Mouse (Mus musculus) gastrocnemius, postnatal 36 days (tissue): ENCODE measurements around the gene Fam163a. TPM values are rescaled to one million over a fixed set of nuclear protein-coding genes. Genes with fewer than 3 reads are reported as not detected.
"Not testable (repeated sequence)": the region's sequence is repeated elsewhere in the genome, so short reads cannot be mapped to it uniquely, and the experiment has no call there.

Experiments
- DNase-seq, 2 experiments: peaks; one replicate each; pipeline ENCODE4 v3.0.0; 2022
- intact Hi-C: fragments of 180-260 bp; cut with DNase I; formaldehyde crosslinking; loops from one replicate; pipeline ENCODE4 v1.15.1; 2025
- total RNA-seq, 2 experiments: library from RNA; stranded (reverse); gene quantifications; 2 replicates each; pipeline ENCODE4 v1.2.3; 2021

The Fam163a gene
- total RNA-seq, 2 experiments from 2014 or later, result not detected

DNA sequence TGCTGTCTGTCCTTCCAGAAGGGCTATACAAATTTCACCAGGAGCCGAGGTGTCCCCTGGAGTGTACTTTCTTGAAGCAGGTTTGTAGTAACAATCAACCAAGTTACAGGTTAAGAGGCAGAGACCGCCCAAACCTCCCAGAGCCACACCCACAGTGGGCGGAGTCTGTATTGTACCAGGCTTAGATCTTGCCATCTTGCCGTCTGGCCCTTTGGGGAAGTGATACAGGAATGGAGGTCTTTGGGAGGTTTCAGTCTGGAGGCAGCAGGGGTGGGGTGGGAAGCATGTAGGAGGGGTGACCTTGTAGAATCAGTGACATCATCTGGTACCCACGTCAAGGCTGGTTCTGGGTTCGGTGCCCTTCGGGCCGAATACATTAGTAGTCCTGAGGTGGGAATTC is 115.3 kb downstream of the Fam163a start:
- DNase-seq, result no peak
- intact Hi-C loops, result no loop called here

DNA sequence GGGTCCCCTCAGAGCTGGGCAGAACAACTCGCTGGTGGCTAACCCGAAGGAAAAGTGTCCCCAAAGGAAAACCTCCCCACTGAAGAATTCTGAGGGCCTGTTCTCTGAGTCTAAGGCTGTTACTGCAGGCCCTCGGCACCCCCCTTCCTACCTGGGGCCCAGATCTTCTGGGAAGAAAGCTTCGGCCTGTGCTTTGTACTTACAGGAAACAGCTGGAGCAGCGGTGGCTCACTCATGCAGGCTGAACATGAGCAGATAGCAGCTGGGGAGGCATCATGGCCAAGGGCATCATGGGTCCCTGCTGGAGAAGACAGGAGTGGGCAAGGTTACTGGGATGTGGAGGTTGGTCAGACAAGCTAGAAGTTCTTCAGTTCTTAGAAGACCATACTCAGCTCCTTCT is 117.2 kb downstream of the Fam163a start:
- intact Hi-C loops, result no loop called here
- DNase-seq, result no peak

DNA sequence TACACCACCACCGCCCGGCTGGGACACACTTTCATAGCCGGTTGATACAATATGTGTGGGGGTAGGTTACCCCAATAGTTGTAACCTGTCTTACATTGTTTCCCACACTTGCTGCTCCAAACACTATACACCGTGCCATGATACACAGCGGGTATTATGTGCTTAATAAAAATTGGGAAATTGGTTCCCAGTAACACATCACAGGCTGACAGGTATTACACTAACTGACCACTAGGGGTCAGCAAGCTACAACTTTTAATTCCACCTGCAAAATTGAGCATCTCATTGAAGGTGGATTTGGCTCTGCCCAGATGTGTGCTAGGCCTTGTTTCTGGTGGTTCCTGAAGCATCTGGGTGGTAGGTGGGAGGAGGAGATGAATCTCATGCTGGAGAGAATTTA is 119.1 kb downstream of the Fam163a start:
- no peak for DNase-seq

DNA sequence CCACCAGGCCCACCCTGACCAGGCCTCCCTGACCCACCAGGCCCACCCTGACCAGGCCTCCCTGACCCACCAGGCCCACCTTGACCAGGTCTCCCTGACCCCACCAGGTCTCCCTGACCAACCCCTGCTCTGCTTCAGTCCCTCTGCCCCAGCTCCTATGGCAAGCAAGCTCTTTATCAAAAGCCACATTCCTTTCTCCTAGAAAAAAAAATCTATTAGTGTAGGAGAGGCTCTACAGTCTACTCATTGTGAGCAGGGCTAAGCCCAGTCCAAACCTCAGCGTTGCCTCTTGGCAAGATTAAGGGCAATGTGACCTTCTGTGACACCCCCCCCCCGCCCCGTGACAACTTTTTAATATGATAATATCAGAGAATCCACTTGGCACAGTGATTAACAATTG is 120.2 kb downstream of the Fam163a start:
- intact Hi-C loops, result loop anchor here (1.0 kb wide), 1 partner anchor 156 kb away; no protein-coding TSS in a partner anchor
- no peak for DNase-seq

More for the DNA sequence above, 119.1 kb downstream of the Fam163a start:
- intact Hi-C loops, result loop anchor here (1.0 kb wide), 2 partner anchors 144 to 155 kb away; no protein-coding TSS in a partner anchor

DNA sequence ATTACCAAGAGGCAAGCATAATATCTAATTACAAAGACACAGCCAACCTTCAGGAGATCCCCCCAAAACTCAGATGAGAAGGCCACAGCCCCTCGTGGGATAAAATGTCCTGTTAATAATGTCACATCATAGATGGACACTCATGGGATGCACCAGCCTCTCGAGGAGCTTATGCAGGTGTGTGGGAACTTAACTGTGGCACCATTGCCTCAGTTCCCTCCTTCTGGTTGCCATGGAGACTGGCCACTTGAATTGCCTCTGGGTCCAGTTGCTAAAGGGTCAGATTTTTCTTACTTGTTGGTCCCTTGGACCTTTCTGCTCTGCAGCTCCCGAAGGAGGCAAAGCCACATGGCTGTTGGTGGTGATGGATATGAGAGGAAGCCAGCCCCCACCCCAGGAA is 127.2 kb downstream of the Fam163a start:
- DNase-seq, result no peak
- intact Hi-C loops, result no loop called here

DNA sequence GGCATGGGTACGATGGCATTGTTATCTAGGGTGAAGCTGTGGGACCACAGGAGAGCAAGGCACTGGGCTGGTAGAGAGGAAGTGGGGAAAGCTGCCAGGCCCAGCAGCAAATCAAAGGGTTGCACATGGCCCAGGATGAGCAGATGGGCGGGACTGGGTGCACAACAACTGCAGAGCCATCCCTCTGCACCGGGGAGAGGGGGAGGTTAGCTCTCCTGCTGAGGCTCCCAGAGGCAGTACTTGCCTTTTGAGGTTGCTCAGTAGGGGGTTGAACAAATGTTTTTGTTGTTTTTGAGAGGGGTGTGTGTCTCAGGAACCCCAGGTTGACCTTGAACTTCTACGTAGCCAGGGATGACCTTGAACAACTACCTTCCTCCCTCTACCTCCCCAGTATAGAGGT is 128.4 kb downstream of the Fam163a start:
- DNase-seq, result no peak
- intact Hi-C loops, result no loop called here

DNA sequence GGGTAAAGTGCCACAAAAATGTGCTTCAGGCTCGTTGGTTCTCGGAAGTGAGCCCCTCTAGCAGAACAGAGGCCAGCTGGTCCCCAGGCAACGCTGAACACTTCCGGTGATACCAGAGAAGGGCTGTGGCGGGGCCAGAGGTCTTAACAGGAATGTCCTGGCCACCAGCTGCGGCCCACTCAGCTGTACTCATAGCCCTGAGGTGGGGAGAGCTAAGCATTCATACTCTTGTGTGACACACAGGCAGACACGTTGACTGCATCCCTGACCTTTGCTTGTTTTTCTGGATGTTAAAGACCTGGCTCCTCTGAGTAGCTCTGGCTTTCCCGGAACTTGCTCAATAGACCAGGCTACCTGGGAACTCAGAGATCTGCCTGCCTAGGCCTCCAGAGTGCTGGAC is 130.3 kb downstream of the Fam163a start:
- intact Hi-C loops, result loop anchor here (5.0 kb wide), 1 partner anchor 343 kb away; no protein-coding TSS in a partner anchor
- peak in 1 of 2 experiments; percentile 11 for DNase-seq

DNA sequence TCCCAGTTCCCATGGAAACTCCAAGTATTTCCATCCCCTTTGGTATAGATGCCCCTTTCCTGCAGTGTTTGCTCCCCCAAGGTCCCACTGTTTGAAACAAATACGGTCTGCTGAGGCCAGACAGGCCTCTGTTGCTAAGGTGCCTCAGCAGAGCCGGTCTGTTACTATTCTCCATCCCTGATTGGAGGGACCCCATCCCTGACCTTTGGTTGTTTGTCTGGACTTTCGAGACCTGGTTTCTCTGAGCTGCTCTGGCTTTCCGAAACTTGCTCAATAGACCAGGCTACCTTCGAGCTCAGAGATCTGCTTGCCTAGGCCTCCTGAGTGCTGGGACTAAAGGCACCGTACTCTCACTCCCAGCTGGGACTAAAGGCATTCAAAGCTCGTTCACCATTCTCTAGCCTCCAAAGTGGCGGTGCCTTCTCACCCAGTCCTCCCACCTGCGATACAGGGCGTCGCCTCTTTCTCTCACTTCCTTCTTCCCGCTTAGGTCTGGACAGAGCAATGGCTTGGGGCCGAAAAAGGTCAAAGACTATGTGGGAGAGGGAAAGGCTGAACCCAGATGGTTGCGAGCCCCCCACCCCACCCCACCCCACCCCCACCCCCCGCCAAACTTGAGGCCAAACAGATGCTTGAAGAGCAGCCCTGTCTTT is 131.5 kb downstream of the Fam163a start:
- no peak for DNase-seq
- intact Hi-C loops, result loop anchor here (5.0 kb wide), 1 partner anchor 344 kb away; no protein-coding TSS in a partner anchor

DNA sequence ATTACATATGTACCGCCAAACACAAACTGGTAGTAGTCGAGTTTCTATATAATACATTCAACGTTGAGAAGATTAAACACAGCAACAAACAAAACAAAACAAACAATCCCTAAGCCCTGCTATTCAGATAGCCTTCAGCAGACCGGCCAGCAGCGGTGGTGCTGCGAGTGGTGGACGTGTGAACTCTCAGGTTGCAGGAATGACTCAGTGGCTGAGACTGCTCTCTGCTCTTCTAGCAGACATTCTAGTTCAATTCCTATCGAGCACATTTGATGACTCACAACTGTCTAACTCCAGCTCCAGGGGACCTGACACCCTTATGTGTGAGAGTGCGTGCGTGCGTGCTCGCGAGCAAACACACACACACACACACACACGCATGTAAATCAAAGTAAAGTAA is 134.7 kb downstream of the Fam163a start:
- intact Hi-C loops, result loop anchor here (5.0 kb wide), 1 partner anchor 347 kb away; no protein-coding TSS in a partner anchor
- no peak for DNase-seq

DNA sequence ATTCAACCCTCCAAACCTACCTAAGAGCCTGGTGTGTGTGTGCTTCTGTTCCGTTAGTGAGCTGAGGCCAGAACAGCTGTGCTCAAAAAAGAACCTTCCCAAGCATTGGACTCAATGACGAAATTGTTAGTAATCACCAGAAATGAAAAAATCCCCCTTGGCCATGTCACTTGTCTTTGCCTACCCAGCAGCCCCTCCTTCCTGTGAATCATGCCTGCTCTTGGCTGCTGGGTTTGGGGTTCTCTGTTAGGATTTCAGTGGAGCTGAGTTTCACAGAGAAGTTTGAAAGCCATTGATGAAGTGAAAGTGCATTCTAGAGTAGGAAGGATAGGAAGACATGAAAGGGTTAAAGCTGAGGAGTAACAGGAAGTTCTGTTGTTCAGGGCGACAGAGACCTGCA is 138.7 kb downstream of the Fam163a start:
- intact Hi-C loops, result no loop called here
- no peak for DNase-seq

DNA sequence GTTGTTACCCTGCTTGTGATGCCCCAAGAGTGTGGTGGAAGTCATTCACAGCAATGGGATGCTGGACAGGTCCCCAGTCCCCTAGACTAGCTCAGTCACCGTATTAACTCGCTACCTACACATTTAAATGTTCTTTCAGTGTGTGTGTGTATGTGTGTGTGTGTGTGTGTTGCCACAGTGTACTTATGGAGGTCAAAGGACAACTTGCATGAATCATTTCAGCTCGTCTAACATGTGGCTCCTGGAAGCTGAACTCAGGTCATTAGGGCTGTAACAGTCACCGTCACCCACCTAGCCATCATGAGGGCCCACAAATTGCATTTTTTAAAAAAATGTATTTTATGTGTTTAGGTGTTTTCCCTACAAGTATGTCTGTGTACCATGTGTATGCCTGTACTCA is 142.6 kb downstream of the Fam163a start:
- intact Hi-C loops, result no loop called here
- no peak for DNase-seq

DNA sequence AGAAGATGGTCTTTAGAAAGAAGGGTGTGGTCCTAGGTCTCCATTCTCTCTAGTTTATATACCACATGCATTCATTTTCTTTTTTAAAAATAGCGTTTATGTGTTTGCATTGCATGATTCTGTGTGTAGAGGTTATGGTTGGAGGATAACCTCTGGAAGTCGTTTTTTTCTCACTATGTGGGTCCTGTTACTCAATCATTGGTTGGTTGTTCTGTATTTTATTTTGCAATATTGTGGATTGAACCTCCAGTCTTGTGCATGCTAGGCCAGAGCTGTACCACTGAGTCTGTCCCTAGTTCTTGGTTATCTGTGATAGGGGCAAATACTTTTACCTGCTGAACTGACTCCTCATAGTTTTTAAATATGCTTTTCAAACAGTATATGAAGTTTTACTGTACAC is 146.6 kb downstream of the Fam163a start:
- intact Hi-C loops, result no loop called here
- DNase-seq, result no peak

DNA sequence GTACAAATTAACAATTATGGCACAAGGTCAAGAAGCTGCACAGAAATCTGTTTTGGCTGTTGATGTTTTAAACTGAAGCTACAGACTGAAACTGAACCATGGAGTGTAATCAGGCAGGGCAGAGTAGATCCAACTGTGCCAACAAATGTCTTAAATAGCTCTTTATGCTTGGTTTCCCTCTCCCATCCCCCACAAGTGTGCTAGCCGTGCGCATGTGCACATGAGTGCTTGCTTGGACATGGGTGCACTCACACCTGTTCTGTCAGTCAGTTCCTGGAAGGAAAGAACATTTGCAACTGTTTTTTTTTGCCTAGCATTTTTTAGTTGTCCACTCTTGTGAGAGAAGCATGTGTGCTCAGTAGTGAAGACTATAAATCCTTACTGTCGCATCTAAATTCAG is 158.1 kb downstream of the Fam163a start:
- intact Hi-C loops, result no loop called here
- DNase-seq, result peak; percentile 20 to 42

DNA sequence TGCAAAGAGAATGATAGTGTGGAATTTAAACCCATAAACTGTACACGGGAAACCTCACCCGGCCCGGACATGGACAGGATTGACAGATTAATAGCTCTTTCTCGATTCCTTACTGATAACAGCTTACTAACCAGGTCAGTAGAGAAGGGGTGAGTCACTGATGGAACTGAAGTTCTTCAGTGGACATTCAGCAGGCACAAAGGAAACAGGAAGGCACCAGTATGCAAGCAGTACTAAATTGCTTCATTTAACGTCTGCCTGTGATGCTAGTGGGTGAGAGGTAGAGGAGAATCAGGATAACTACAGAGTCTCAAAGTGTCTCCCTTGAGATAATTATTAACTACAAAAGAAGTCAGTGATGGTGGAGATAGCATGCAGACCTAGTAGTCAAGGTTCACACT is 160.6 kb downstream of the Fam163a start:
- DNase-seq, result no peak
- intact Hi-C loops, result no loop called here

DNA sequence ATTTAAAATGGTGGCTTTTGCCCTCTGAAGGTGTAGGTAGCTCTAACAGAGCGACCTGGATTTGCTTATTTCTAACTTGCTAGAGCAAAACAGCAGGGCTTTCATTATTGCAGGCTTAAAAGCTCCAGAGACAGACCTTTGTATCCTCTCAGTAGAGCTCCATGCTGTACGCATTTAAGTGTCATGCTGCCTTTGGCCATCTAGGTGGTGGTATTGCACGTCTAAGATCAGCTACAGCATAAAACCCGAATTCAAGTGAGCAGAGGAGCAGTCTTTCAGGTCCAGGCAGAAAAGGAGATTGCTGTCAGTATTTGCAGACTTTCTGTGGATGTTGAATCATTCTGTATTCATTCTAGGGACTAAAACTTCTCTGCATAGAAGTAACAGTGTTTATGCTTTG is 161.8 kb downstream of the Fam163a start:
- intact Hi-C loops, result no loop called here
- DNase-seq, result peak in 1 of 2 experiments; percentile 16

DNA sequence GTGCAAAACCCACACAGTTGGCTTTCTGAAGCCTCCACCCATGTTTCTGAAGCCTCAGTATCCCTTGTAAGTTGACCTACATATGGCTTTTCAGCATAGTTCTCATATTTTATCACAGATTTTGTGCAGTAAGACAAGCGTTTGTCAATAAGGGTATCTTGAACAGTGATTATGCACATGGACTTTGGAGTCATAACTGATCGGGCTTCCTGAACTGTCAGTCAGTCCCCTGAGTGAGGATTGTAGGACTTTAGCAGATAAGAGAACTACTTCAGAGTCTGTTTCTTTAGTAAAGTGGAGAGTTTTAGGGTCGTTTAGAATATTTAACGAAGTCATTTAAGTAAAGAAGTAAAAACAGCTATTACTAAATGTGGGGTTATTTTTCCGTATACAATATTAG is 162.3 kb downstream of the Fam163a start:
- intact Hi-C loops, result no loop called here
- DNase-seq, result no peak

DNA sequence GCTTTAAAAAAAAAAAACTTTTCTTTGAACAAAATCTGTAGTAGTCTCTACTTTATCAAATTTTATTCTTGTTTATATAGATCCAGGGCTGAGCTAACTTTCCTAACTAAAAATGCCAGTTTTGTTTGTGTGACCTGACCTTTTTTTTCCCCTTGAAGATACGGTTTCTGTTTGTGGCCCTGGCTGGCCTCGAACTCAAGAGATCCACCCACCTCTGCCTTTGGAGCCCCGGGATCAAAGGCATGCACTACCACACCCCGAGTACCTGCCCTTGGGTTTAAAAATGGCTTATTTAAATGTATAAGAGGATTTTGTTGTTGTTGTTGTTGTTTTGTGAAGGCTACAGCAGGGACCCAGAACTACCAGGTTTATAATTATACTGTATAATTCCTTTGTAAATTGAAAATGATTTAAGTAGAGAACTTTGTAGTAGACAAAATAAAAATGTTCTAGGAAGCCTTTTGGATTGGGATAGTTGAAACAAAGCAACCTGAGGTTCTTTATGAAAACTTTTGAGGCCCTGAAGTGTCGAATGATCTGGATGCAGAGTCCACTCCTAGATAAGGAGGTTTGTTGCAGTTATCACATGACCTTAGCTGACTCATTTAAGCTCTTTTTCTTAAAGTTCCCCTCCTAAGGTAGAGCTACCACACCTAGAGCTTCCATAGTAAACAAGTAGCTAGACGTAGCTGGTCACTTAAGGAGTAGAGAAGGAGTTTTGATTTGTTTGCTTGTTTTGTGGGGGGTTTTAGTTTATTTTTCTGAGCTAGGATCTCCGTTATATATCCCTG is 163.2 kb downstream of the Fam163a start:
- intact Hi-C loops, result no loop called here

DNA sequence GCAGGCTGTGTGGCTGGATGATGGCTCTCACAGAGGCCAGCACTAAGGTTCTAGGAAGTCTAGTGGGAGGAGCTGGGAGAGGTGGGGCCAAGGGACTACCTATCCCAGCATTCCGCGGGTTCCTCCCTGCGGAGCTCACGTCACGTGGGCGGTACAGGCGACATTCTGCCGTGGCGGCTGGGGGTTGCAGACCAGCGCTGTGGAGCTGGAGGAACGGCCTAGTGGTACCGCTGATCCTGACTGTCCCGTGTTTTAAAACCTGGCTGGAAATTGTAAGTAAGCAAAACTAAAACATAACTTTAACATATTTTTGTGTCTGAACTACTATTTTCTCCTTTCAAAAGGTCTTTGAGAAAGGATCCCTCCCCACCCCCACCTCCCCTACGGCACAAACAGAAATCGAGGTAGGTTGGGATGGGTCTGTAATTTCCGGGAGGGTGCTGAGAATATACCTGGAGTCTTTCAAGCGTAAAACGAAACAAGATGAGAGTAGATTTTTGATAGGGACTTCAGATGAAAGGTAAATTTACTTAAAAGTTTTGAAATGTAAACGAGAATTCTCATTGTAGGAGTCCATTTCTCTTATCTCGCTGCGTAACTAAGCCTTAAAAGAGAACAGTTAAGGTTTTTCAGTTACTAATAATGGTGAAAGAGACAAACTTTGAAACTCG is 164.0 kb downstream of the Fam163a start:
- intact Hi-C loops, result no loop called here
- peak; percentile 77 to 90 for DNase-seq

More for the DNA sequence above, 163.2 kb downstream of the Fam163a start:
- no peak for DNase-seq

DNA sequence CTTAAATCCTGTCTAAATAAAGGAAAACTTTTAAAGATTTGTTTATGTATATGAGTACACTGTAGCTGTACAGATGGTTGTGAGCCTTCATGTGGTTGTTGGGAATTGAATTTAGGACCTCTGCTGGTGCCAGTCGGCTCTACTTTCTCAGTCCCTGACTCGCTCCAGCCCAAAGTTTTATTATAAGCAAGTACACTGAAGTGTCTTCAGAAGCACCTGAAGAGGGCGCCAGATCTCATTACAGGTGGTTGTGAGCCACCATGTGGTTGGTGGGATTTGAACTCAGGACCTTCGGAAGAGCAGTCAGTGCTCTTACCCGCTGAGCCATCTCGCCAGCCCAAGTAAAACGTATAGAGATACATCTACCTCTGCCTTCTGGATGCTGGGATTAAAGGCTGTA is 164.8 kb downstream of the Fam163a start:
- DNase-seq, intact Hi-C loops: not testable (repeated sequence)

DNA sequence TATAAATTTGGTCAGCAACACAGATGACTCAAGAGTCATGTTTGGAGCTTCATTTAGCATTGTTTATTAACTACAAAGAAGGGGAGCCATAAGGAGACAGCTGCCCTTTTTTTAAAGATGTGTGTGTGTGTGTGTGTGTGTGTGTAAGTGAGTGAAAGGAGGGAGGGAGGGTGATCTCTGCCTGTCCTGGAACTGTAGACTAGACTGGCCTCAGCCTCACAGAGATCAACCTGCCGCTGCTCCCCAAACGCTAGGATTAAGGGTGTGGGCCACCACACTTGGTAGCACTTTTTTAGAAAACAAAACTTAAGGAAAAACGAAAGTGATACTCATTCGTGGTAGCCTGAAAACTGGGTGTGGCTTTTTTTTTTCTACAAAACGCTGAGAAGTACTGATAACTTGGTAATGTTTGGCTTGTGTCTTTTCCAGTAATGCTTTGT is 167.7 kb downstream of the Fam163a start:
- DNase-seq, result peak; percentile 19 to 30
- intact Hi-C loops, result no loop called here
